Mouse (Mus musculus) embryo, embryonic 10 days (tissue): ENCODE results near the gene Acer2.
A peak's percentile ranks its signal among the peaks of the same experiment; 100 is the strongest.

Experiments
- DNase-seq: peaks from one replicate; pipeline ENCODE4 v3.0.0-alpha.2; 2015; ENCODE audit warnings: low spot score

Gene Acer2

DNA sequence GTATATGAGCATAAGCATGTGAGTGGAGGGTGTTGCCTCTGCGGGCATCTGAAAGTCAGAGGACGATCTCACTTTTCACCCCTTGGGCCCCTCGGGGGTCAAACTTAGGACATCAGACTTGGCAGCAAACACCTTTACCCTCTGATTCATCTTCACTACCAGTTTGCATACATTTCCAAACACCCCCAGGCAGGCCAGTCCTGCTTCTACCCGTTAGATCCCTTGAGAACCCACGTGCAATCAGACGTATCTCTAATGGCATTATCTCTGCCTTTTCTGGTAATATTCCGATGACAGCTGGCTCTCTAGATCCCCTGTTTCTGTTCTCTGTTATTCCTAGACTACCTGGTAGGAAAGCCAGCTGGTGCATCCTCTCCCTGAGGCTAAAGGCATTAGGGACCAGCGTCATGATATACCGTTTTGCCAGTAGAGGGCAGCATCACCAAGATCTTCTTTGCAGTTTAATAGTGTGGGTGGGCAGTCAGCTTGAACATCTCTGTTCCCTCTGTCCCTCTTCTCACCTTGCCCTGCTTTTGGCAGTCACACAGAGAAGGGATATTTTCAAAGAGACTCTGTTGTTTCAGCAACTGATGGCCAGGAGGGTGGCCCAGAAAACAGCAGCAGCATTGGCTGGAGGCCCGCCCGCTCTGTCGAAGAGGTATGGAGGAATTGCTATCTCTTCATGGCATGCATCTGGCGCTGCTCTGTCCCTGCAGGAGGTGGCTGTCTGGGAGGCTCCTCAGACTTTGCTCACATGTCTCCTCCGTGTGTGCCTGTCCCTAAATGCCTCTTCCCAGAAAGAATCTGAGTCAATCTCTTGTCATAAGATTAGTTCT, 83.6 kb downstream of the Acer2 start:
- DNase-seq = peak; percentile 86

DNA sequence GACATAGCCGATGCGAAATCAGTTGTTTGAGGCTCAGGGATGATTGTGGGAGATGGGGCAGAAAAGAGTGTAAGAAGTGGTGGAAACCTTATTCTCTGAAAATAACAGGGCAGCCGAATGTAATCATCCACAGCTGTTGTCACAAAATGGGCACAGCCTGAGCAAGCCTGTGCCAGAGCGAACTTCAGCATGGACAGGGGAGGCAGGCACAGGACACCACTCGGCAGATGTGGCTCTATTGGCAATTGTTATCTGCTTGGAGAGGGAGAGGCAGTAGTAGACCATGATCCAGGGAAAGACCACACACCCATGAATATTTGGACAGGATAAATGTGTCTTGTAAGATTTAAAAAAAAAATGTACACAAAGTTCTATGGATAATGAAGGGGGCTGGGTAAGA, 103.1 kb downstream of the Acer2 start:
- DNase-seq = no peak
